Mouse (Mus musculus): ENCODE measurements around the gene Armc7. TPM values are rescaled to one million over a fixed set of nuclear protein-coding genes. Genes with fewer than 3 reads are reported as not detected.
"Not testable (repeated sequence)": the region's sequence is repeated elsewhere in the genome, so short reads cannot be mapped to it uniquely, and the experiment has no call there.

Armc7 gene
- polyA plus RNA-seq, 1 experiment from 2014 or later = 34.5 TPM

- no peak for DNase-seq (ENCODE audit: low spot score)
These were observed 15.2 kb downstream of the Armc7 start for GRCm38 (mm10) chr11:115490441-115491355.

GRCm38 (mm10) chr11:115491356-115492083 lies 16.1 kb downstream of the Armc7 start, which contains the start of gene Nt5c:
Gene Nt5c (minus strand): TSS chr11:115491862.
- DNase-seq (ENCODE audit: low spot score) = peak; percentile 87

GRCm38 (mm10) chr11:115492387-115492786 lies 16.9 kb downstream of the Armc7 start:
- DNase-seq (ENCODE audit: low spot score) = no peak

GRCm38 (mm10) chr11:115496559-115496958 lies 21.1 kb downstream of the Armc7 start:
- DNase-seq (ENCODE audit: low spot score) = not testable (repeated sequence)

- no peak for DNase-seq (ENCODE audit: low spot score)
These were observed 27.2 kb downstream of the Armc7 start for GRCm38 (mm10) chr11:115502636-115503035.

- no peak for DNase-seq (ENCODE audit: low spot score)
These were observed 31.1 kb downstream of the Armc7 start for GRCm38 (mm10) chr11:115506586-115506985.

GRCm38 (mm10) chr11:115508061-115508460 lies 32.6 kb downstream of the Armc7 start:
- peak; percentile 65 for DNase-seq (ENCODE audit: low spot score)

GRCm38 (mm10) chr11:115509773-115510506 lies 34.5 kb downstream of the Armc7 start:
- DNase-seq (ENCODE audit: low spot score) = no peak

- DNase-seq (ENCODE audit: low spot score) = peak; percentile 18
These were observed 35.0 kb downstream of the Armc7 start for GRCm38 (mm10) chr11:115510507-115510888.

- no peak for DNase-seq (ENCODE audit: low spot score)
These were observed 35.7 kb downstream of the Armc7 start for GRCm38 (mm10) chr11:115511121-115511520.

GRCm38 (mm10) chr11:115512004-115512403 lies 36.5 kb downstream of the Armc7 start:
- no peak for DNase-seq (ENCODE audit: low spot score)

GRCm38 (mm10) chr11:115512407-115513183 lies 37.1 kb downstream of the Armc7 start:
- peak; percentile 58 for DNase-seq (ENCODE audit: low spot score)

- peak; percentile 39 for DNase-seq (ENCODE audit: low spot score)
These were observed 38.1 kb downstream of the Armc7 start for GRCm38 (mm10) chr11:115513271-115514237.

GRCm38 (mm10) chr11:115514238-115514663 lies 38.8 kb downstream of the Armc7 start, which contains the start of gene Jpt1:
Gene Jpt1 (minus strand): TSS chr11:115514387.
- DNase-seq (ENCODE audit: low spot score) = peak; percentile 98

- peak; percentile 7 for DNase-seq (ENCODE audit: low spot score)
These were observed 39.6 kb downstream of the Armc7 start for GRCm38 (mm10) chr11:115515021-115515420.

GRCm38 (mm10) chr11:115516942-115517341 lies 41.5 kb downstream of the Armc7 start:
- no peak for DNase-seq (ENCODE audit: low spot score)

- no peak for DNase-seq (ENCODE audit: low spot score)
These were observed 43.2 kb downstream of the Armc7 start for GRCm38 (mm10) chr11:115518693-115519092.

- no peak for DNase-seq (ENCODE audit: low spot score)
These were observed 44.1 kb downstream of the Armc7 start for GRCm38 (mm10) chr11:115519581-115519980.

GRCm38 (mm10) chr11:115520218-115520617 lies 44.8 kb downstream of the Armc7 start:
- no peak for DNase-seq (ENCODE audit: low spot score)

Measured in thymus, postnatal 0 days (tissue).